Mouse (Mus musculus): ENCODE measurements around the gene Spa17.

Gene Spa17

GRCm38 (mm10) chr9:37616770-37617169 is 3.2 kb upstream of the Spa17 start:
- DNase-seq (ENCODE audit: low spot score), result peak; percentile 28

GRCm38 (mm10) chr9:37615220-37615619 is 1.7 kb upstream of the Spa17 start:
- DNase-seq (ENCODE audit: low spot score), result no peak

GRCm38 (mm10) chr9:37614316-37614715 is 794 bp upstream of the Spa17 start:
- no peak for DNase-seq (ENCODE audit: low spot score)

- no peak for DNase-seq (ENCODE audit: low spot score)
Observed at GRCm38 (mm10) chr9:37613911-37614280, 374 bp upstream of the Spa17 start.

- no peak for DNase-seq (ENCODE audit: low spot score)
Observed at GRCm38 (mm10) chr9:37609558-37609957, 4.0 kb downstream of the Spa17 start.

- DNase-seq (ENCODE audit: low spot score), result no peak
Observed at GRCm38 (mm10) chr9:37605089-37605488, 8.4 kb downstream of the Spa17 start.

- DNase-seq (ENCODE audit: low spot score), result no peak
Observed at GRCm38 (mm10) chr9:37600538-37601205, 12.8 kb downstream of the Spa17 start.

GRCm38 (mm10) chr9:37598637-37599036 is 14.9 kb downstream of the Spa17 start:
- no peak for DNase-seq (ENCODE audit: low spot score)

GRCm38 (mm10) chr9:37595570-37595969 is 18.0 kb downstream of the Spa17 start:
- DNase-seq (ENCODE audit: low spot score), result no peak

- DNase-seq (ENCODE audit: low spot score), result no peak
Observed at GRCm38 (mm10) chr9:37593690-37594089, 19.8 kb downstream of the Spa17 start.

- no peak for DNase-seq (ENCODE audit: low spot score)
Observed at GRCm38 (mm10) chr9:37592633-37593032, 20.9 kb downstream of the Spa17 start.

- DNase-seq (ENCODE audit: low spot score), result no peak
Observed at GRCm38 (mm10) chr9:37592025-37592424, 21.5 kb downstream of the Spa17 start.

GRCm38 (mm10) chr9:37590381-37590780 is 23.1 kb downstream of the Spa17 start:
- DNase-seq (ENCODE audit: low spot score), result no peak

GRCm38 (mm10) chr9:37586718-37587117 is 26.8 kb downstream of the Spa17 start:
- no peak for DNase-seq (ENCODE audit: low spot score)

GRCm38 (mm10) chr9:37583594-37583993 is 29.9 kb downstream of the Spa17 start:
- no peak for DNase-seq (ENCODE audit: low spot score)

GRCm38 (mm10) chr9:37576436-37576930 is 37.0 kb downstream of the Spa17 start:
- DNase-seq (ENCODE audit: low spot score), result peak; percentile 18

- DNase-seq (ENCODE audit: low spot score), result no peak
Observed at GRCm38 (mm10) chr9:37572204-37572876, 41.2 kb downstream of the Spa17 start.

GRCm38 (mm10) chr9:37569231-37569835 is 44.2 kb downstream of the Spa17 start:
- DNase-seq (ENCODE audit: low spot score), result no peak

GRCm38 (mm10) chr9:37568605-37569214 is 44.8 kb downstream of the Spa17 start:
- DNase-seq (ENCODE audit: low spot score), result no peak

GRCm38 (mm10) chr9:37567892-37568604 is 45.5 kb downstream of the Spa17 start:
- no peak for DNase-seq (ENCODE audit: low spot score)

- DNase-seq (ENCODE audit: low spot score), result no peak
Observed at GRCm38 (mm10) chr9:37567454-37567853, 46.1 kb downstream of the Spa17 start.

- DNase-seq (ENCODE audit: low spot score), result no peak
Observed at GRCm38 (mm10) chr9:37567019-37567418, 46.5 kb downstream of the Spa17 start.

All from T-cell, adult 2 months (primary cell).